Mouse (Mus musculus): ENCODE measurements at regions not wholly inside any gene's neighbourhood (a gene's known extent, or its start where the extent isn't known, plus 50 kb on each side); places are given as distances from the start of the nearest gene placed in this dataset.
A peak's percentile ranks its signal among the peaks of the same experiment; 100 is the strongest.

- Histone ChIP-seq H3K36me3 (ENCODE audit: control insufficient read depth in 1 of 2, insufficient read depth in 2 of 2, low read length in 2 of 2) (peaks cover 0 to 9% of the 10 kb centered on the region in 2 experiments; a peak in 2 of 4 replicates), H3K27me3 (ENCODE audit: control insufficient read depth in 1 of 2, insufficient read depth in 2 of 2, low read length in 2 of 2) (peaks cover 2 to 11% of the 10 kb centered on the region in 2 experiments), H3K79me2 (ENCODE audit: control insufficient read depth, insufficient read depth, low read length, poor library complexity) (peaks cover 11% of the 10 kb centered on the region), H3K4me3 (ENCODE audit: control insufficient read depth in 1 of 2, insufficient read depth in 1 of 2, low read depth in 2 of 2, low read length in 2 of 2) (peak overlapping the region; percentile 75 to 76), H3K4me1 (ENCODE audit: control insufficient read depth in 1 of 2, insufficient read depth in 2 of 2, low read length in 2 of 2) (peaks cover 0 to 4% of the 10 kb centered on the region in 2 experiments; a peak in 1 of 4 replicates), H3K9ac (ENCODE audit: control insufficient read depth, low read depth, low read length, poor library complexity, severe bottlenecking) (peak overlapping the region; percentile 66), H3K9me3 (replicated peaks; ENCODE audit: insufficient read depth, low read length) (no peaks in the 10 kb centered on the region), H3K27ac (ENCODE audit: control insufficient read depth, low read depth, low read length) (no peak overlapping the region)
- DNase-seq (ENCODE audit: low read depth, low spot score) = no peak
- TF ChIP-seq UBTF (IDR thresholded peaks at IDR 0.05; ENCODE audit: borderline replicate concordance, insufficient read depth, low read depth, low read length) (no peak), MAFK (IDR thresholded peaks at IDR 0.05; ENCODE audit: borderline replicate concordance, low read depth, low read length) (no peak), HCFC1 (IDR thresholded peaks at IDR 0.05; ENCODE audit: low read depth, low read length) (no peak), ZNF384 (IDR thresholded peaks at IDR 0.05; ENCODE audit: low read depth, low read length) (no peak), MXI1 (IDR thresholded peaks at IDR 0.05; ENCODE audit: low read depth, low read length) (no peak), RCOR1 (IDR thresholded peaks at IDR 0.05; ENCODE audit: low read depth, low read length) (no peak), GATA1 (IDR thresholded peaks at IDR 0.05; ENCODE audit: low read depth, low read length) (no peak), ZKSCAN1 (IDR thresholded peaks at IDR 0.05; ENCODE audit: low read depth, low read length) (no peak), NRF1 (IDR thresholded peaks at IDR 0.05; ENCODE audit: insufficient read depth, low read depth, low read length, poor library complexity, severe bottlenecking) (no peak), MYB (IDR thresholded peaks at IDR 0.05; ENCODE audit: low read depth, low read length) (no peak), CHD2 (IDR thresholded peaks at IDR 0.05; ENCODE audit: low read length) (no peak), SMC3 (IDR thresholded peaks at IDR 0.05; ENCODE audit: low read depth, low read length) (no peak), TCF12 (IDR thresholded peaks at IDR 0.05; ENCODE audit: low read depth, low read length) (no peak), POLR2AphosphoS5 (IDR thresholded peaks at IDR 0.05; ENCODE audit: borderline replicate concordance, low read depth, low read length) (no peak), GABPA (IDR thresholded peaks at IDR 0.05; ENCODE audit: low read depth, low read length) (no peak)
Observed at GRCm38 (mm10) chr13:107891946-107892345, 152.3 kb upstream of the Smim15 start.

- Histone ChIP-seq H3K27me3 (ENCODE audit: control insufficient read depth in 1 of 2, insufficient read depth in 2 of 2, low read length in 2 of 2) (peaks cover 1 to 8% of the 10 kb centered on the region in 2 experiments; a peak in 3 of 4 replicates), H3K4me1 (ENCODE audit: control insufficient read depth in 1 of 2, insufficient read depth in 2 of 2, low read length in 2 of 2) (peaks cover 0 to 4% of the 10 kb centered on the region in 2 experiments; a peak in 1 of 4 replicates), H3K36me3 (ENCODE audit: control insufficient read depth in 1 of 2, insufficient read depth in 2 of 2, low read length in 2 of 2) (peaks cover 0 to 9% of the 10 kb centered on the region in 2 experiments; a peak in 2 of 4 replicates), H3K9me3 (replicated peaks; ENCODE audit: insufficient read depth, low read length) (no peaks in the 10 kb centered on the region), H3K79me2 (ENCODE audit: control insufficient read depth, insufficient read depth, low read length, poor library complexity) (peaks cover 11% of the 10 kb centered on the region), H3K27ac (ENCODE audit: control insufficient read depth, low read depth, low read length) (peak overlapping the region; percentile 30; the same call in 1 of the 2 replicates), H3K9ac (ENCODE audit: control insufficient read depth, low read depth, low read length, poor library complexity, severe bottlenecking) (peak overlapping the region; percentile 66), H3K4me3 (ENCODE audit: control insufficient read depth in 1 of 2, insufficient read depth in 1 of 2, low read depth in 2 of 2, low read length in 2 of 2) (peak overlapping the region; percentile 75 to 76)
- TF ChIP-seq GATA1 (IDR thresholded peaks at IDR 0.05; ENCODE audit: low read depth, low read length) (peak; percentile 12; the same call in 1 of the 2 replicates), ETS1 (IDR thresholded peaks at IDR 0.05; ENCODE audit: low read depth, low read length) (peak; percentile 27; the same call in 1 of the 2 replicates), SIN3A (IDR thresholded peaks at IDR 0.05; ENCODE audit: low read length) (peak; percentile 78), EP300 (IDR thresholded peaks at IDR 0.05; ENCODE audit: low read depth in 1 of 2, low read length in 2 of 2) (no peak), MXI1 (IDR thresholded peaks at IDR 0.05; ENCODE audit: low read depth, low read length) (peak; percentile 79), UBTF (IDR thresholded peaks at IDR 0.05; ENCODE audit: borderline replicate concordance, insufficient read depth, low read depth, low read length) (peak; percentile 95; the same call in 1 of the 2 replicates)
- peak; percentile 66 for DNase-seq (ENCODE audit: low read depth, low spot score)
Observed at GRCm38 (mm10) chr13:107890866-107891821, 153.1 kb upstream of the Smim15 start.
